26 mouse cellular contexts compared by ENCODE assay signal in the genomic region with DNA sequence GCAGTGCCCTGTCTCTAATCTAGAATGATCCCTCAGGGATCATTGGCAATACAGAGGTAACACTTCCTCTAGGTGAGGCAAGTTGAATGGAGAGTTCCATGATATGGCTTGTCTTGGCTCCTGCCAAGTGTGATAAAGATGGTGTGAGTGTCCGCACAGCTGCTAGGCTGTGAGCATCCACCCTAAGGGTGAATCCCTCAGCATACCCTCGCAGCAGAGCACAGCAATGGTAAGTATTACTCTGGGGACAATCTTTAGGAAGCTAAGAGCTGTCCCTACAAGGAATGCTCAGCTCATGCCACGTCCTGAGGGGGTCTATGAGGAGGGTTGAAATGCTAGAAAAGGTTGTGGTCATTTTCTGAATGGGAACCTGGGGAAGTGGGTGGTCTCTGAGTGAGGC.
"Had no signal": no experiment of that assay in that cellular context is flagged by ENCODE, and none has a peak within 500 bp of the region (broad histone marks: within the 10 kb centered on the region; RNA-seq: fewer than 3 reads in every experiment).

No protein-coding gene starts in this region.

- H3K27ac ChIP-seq: embryonic facial prominence, embryonic 10.5 days; embryonic facial prominence, embryonic 12.5 days; embryonic facial prominence, embryonic 13.5 days; embryonic facial prominence, embryonic 15.5 days; forebrain, embryonic 10.5 days; forebrain, embryonic 12.5 days; forebrain, embryonic 13.5 days; forebrain, embryonic 15.5 days; gastrocnemius, adult 2 months; heart, adult 2 months had no signal

- H3K9me3 ChIP-seq: embryonic facial prominence, embryonic 10.5 days; embryonic facial prominence, embryonic 12.5 days; embryonic facial prominence, embryonic 13.5 days; embryonic facial prominence, embryonic 15.5 days; forebrain, embryonic 10.5 days; forebrain, embryonic 12.5 days; forebrain, embryonic 13.5 days; forebrain, embryonic 15.5 days had no signal

- DNase-seq: cerebellum, adult 2 months; cerebellum, adult 8-10 months; cerebellum, adult 9-10 months; cerebellum, adult 9-11 months; cerebellum, postnatal 10 days; cerebellum, postnatal 14 days; cerebellum, postnatal 25 days; cerebellum, postnatal 36 days; embryo, embryonic 11 days; forebrain, postnatal 0 days; gastrocnemius, adult 2 months; gastrocnemius, postnatal 10 days; gastrocnemius, postnatal 14 days; gastrocnemius, postnatal 25 days; gastrocnemius, postnatal 36 days; heart, adult 18-20 months; heart, adult 2 months had no signal

- H3K4me3 ChIP-seq: embryonic facial prominence, embryonic 10.5 days; embryonic facial prominence, embryonic 12.5 days; embryonic facial prominence, embryonic 13.5 days; embryonic facial prominence, embryonic 15.5 days; erythroblast, embryonic 14.5 days; forebrain, embryonic 10.5 days; forebrain, embryonic 12.5 days; forebrain, embryonic 13.5 days; forebrain, embryonic 15.5 days; gastrocnemius, adult 2 months; heart, adult 2 months had no signal

- H3K27me3 ChIP-seq: embryonic facial prominence, embryonic 12.5 days; embryonic facial prominence, embryonic 15.5 days; forebrain, embryonic 12.5 days; forebrain, embryonic 13.5 days; forebrain, embryonic 15.5 days had no signal

- H3K36me3 ChIP-seq: embryonic facial prominence, embryonic 10.5 days; embryonic facial prominence, embryonic 12.5 days; embryonic facial prominence, embryonic 13.5 days; embryonic facial prominence, embryonic 15.5 days; forebrain, embryonic 10.5 days; forebrain, embryonic 12.5 days; forebrain, embryonic 15.5 days had no signal

- H3K4me1 ChIP-seq: forebrain, embryonic 13.5 days; forebrain, embryonic 15.5 days had no signal
